ENCODE assay signal across 21 mouse cellular contexts in the genomic region with DNA sequence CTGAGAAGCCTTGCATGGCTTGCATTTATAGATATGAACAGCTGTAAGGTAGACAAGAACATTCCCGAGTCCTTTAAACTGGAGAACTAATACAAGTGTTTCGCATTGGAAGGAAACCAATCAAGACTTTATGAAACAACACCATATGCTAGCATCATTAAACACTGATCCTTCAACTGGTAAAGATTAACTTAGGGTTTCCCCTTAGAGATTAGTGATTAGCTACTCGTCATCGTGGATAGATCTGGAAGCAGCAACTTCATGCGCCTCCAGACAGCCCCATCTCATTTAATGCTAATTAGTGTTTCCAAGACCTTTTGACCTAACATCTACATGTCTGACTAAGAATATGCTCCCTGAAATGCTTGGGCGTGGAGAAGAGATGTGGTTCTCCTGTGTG.
DNase-seq lines count a peak whose midpoint lies in the region; ATAC-seq and TF ChIP-seq lines count a peak whose summit lies in the region.
"Had no signal": no experiment of that assay in that cellular context is flagged by ENCODE, and none has a peak within 500 bp of the region (broad histone marks: within the 10 kb centered on the region; RNA-seq: fewer than 3 reads in every experiment).

No protein-coding gene starts in this region.

- no peak overlapping the region for H3K9ac ChIP-seq in kidney, embryonic 15.5 days
- no peak overlapping the region for H3K9ac ChIP-seq in limb, embryonic 15.5 days
- H3K9ac ChIP-seq: forebrain, embryonic 13.5 days; heart, embryonic 12.5 days; heart, embryonic 15.5 days; hindbrain, embryonic 13.5 days had no signal

- WGBS in kidney, adult 2 months, result 53% methylated on average over 6 of the region's 6 CpGs
- 74% methylated on average over 6 of the region's 6 CpGs for WGBS in kidney, embryonic 15.5 days
- 49% methylated on average over 6 of the region's 6 CpGs for WGBS in limb, embryonic 15.5 days
- WGBS in limb, embryonic 10.5 days, result 80% methylated on average over 6 of the region's 6 CpGs

- H3K27ac ChIP-seq in gastrocnemius, adult 2 months, result peak overlapping the region; percentile 75
- H3K27ac ChIP-seq in kidney, adult 2 months (ENCODE audit: insufficient read depth, low read depth, low read length), result no peak overlapping the region
- H3K27ac ChIP-seq in kidney, embryonic 15.5 days, result no peak overlapping the region
- 0 out of 2 replicates have a peak overlapping the region, but pooled peaks have one; percentile 4 for H3K27ac ChIP-seq in limb, embryonic 15.5 days
- H3K27ac ChIP-seq in limb, embryonic 10.5 days, result no peak overlapping the region
- H3K27ac ChIP-seq: forebrain, embryonic 10.5 days; forebrain, embryonic 13.5 days; heart, embryonic 15.5 days; hindbrain, embryonic 10.5 days; hindbrain, embryonic 13.5 days had no signal

- H3K36me3 ChIP-seq in kidney, adult 2 months (ENCODE audit: control insufficient read depth, insufficient read depth, low read length), result no peaks in the 10 kb centered on the region; the same call in 1 of the 2 replicates
- no peaks in the 10 kb centered on the region for H3K36me3 ChIP-seq in kidney, embryonic 15.5 days
- H3K36me3 ChIP-seq in limb, embryonic 15.5 days, result no peaks in the 10 kb centered on the region
- H3K36me3 ChIP-seq in limb, embryonic 10.5 days, result no peaks in the 10 kb centered on the region
- H3K36me3 ChIP-seq: forebrain, embryonic 10.5 days; hindbrain, embryonic 10.5 days; hindbrain, embryonic 13.5 days had no signal

- no peak for TF ChIP-seq POLR2A in kidney, adult 2 months (IDR thresholded peaks at IDR 0.05; ENCODE audit: low read depth, low read length)

- H3K9me3 ChIP-seq in kidney, embryonic 15.5 days (replicated peaks), result peaks cover 5% of the 10 kb centered on the region; the same call in 1 of the 2 replicates
- H3K9me3 ChIP-seq in limb, embryonic 15.5 days, result no peaks in the 10 kb centered on the region
- H3K9me3 ChIP-seq in limb, embryonic 10.5 days (replicated peaks), result no peaks in the 10 kb centered on the region
- H3K9me3 ChIP-seq: forebrain, embryonic 10.5 days; forebrain, embryonic 13.5 days; hindbrain, embryonic 13.5 days had no signal

- intact Hi-C loops in gastrocnemius, adult 2 months (cut with DNase I), result no loop called here

- no peak for ATAC-seq in kidney, embryonic 15.5 days (replicated peaks; ENCODE audit: low FRiP score)
- no peak for ATAC-seq in limb, embryonic 15.5 days (ENCODE audit: insufficient number of reproducible peaks, low FRiP score, low TSS enrichment, low read depth)
- ATAC-seq: forebrain, embryonic 13.5 days; forebrain, embryonic 16.5 days; hindbrain, embryonic 16.5 days had no signal

- no peak overlapping the region for H3K4me2 ChIP-seq in kidney, embryonic 15.5 days
- H3K4me2 ChIP-seq in limb, embryonic 15.5 days, result no peak overlapping the region
- H3K4me2 ChIP-seq: forebrain, embryonic 13.5 days; heart, embryonic 12.5 days; heart, embryonic 15.5 days; hindbrain, embryonic 13.5 days had no signal

- no peaks in the 10 kb centered on the region for H3K27me3 ChIP-seq in kidney, adult 2 months (replicated peaks; ENCODE audit: control insufficient read depth, insufficient read depth, low read length)
- no peaks in the 10 kb centered on the region for H3K27me3 ChIP-seq in kidney, embryonic 15.5 days
- no peaks in the 10 kb centered on the region for H3K27me3 ChIP-seq in limb, embryonic 15.5 days
- no peaks in the 10 kb centered on the region for H3K27me3 ChIP-seq in limb, embryonic 10.5 days (ENCODE audit: low read depth, poor library complexity, severe bottlenecking)
- H3K27me3 ChIP-seq: forebrain, embryonic 13.5 days; heart, embryonic 12.5 days; heart, embryonic 15.5 days; hindbrain, embryonic 13.5 days had no signal

- no peak for TF ChIP-seq CTCF in gastrocnemius, adult 2 months (IDR thresholded peaks at IDR 0.05)
- no peak for TF ChIP-seq CTCF in kidney, adult 2 months (conservative IDR thresholded peaks at IDR 0.05; ENCODE audit: insufficient read depth, insufficient read length, low read depth, low read length)

- H3K4me3 ChIP-seq in gastrocnemius, adult 2 months, result no peak overlapping the region
- no peak overlapping the region for H3K4me3 ChIP-seq in kidney, adult 2 months (ENCODE audit: insufficient read depth, low read depth, low read length)
- no peak overlapping the region for H3K4me3 ChIP-seq in kidney, embryonic 15.5 days (replicated peaks)
- no peak overlapping the region for H3K4me3 ChIP-seq in limb, embryonic 15.5 days
- H3K4me3 ChIP-seq in limb, embryonic 10.5 days, result no peak overlapping the region
- H3K4me3 ChIP-seq: forebrain, embryonic 10.5 days; forebrain, embryonic 13.5 days; heart, embryonic 12.5 days; heart, embryonic 15.5 days; hindbrain, embryonic 10.5 days; hindbrain, embryonic 13.5 days had no signal

- DNase-seq in gastrocnemius, adult 2 months, result no peak
- DNase-seq in gastrocnemius, adult 8-10 months (ENCODE audit: low spot score in 2 of 2), result no peak
- peak; percentile 65 for DNase-seq in kidney, adult 2 months
- no peak for DNase-seq in limb, embryonic 10.5 days (ENCODE audit: low spot score)
- DNase-seq: adrenal gland, postnatal 10 days; adrenal gland, postnatal 36 days; cerebellum, adult 18-20 months; cerebellum, adult 9-10 months; cerebellum, postnatal 14 days; gastrocnemius, postnatal 10 days; heart, postnatal 36 days had no signal

- H3K4me1 ChIP-seq in kidney, adult 2 months (ENCODE audit: control insufficient read depth, insufficient read depth, low read length), result 0 out of 2 replicates have a peak, but pooled peaks cover 2% of the 10 kb centered on the region
- H3K4me1 ChIP-seq in kidney, embryonic 15.5 days, result no peaks in the 10 kb centered on the region
- H3K4me1 ChIP-seq in limb, embryonic 15.5 days, result no peaks in the 10 kb centered on the region
- H3K4me1 ChIP-seq in limb, embryonic 10.5 days, result 0 out of 2 replicates have a peak, but pooled peaks cover 3% of the 10 kb centered on the region
- H3K4me1 ChIP-seq: forebrain, embryonic 10.5 days; forebrain, embryonic 13.5 days; hindbrain, embryonic 10.5 days; hindbrain, embryonic 13.5 days had no signal

Comparison
In these comparisons a context has a peak if more than half of its experiments do, and no peak if none do; other contexts are left out.
1. H3K27ac ChIP-seq: peak in gastrocnemius, adult 2 months (single experiment) and limb, embryonic 15.5 days (single experiment); none in kidney, adult 2 months (single experiment), kidney, embryonic 15.5 days (single experiment) and limb, embryonic 10.5 days (single experiment).